Mouse (Mus musculus): Measurements from ENCODE around the gene Gatd1. TPM values are rescaled to one million over a fixed set of nuclear protein-coding genes. Genes with fewer than 3 reads are reported as not detected.

Gatd1 gene
- polyA plus RNA-seq, 1 experiment from 2014 or later = 34.0 TPM

DNA sequence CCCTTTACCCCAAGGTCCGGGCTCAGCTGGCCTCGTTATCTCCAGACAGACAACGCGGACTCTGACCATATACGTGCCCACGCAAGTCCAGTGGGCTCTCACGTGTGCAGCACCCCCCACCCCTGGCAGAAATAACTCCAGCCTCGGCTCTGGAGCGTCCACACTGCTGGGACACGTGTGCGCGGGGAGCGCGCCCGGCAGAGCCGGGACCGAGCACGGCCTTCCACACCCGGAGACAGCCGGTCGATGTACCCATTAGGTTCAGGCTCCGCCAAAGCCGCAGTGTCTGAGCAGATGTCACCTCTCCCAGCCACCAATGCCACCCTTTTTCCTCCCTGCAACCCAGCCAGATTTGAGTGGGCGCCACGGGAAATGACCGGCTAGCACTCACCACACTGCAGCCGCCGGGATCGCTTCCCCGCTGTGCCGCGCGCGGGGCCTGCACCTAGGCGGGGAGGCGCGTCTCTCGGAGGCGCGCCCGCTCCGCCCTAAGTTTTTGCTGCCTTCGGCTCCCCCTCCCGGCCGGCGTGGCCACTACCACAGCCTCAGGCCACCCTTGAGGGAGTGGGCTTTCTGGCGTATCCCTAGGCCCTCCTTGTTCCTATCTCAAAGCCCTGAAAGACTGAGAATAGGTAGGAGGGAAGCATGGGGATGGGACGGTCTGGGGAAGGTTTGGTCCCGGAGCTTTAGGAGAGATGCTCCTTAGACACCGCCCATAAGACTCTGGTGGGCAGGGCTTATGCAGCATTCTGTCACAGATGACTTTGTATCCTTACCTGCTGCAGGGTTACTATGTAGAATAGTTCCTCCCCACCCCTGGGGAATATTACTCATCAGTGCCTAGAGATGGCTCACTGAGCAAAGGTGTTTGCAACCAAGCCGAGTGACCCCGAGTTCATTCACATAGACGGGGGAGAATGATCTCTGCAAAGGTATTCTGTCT, 23.5 kb upstream of the Gatd1 start, which contains the start of gene Slc25a22:
Gene Slc25a22 (minus strand): TSS at position 715 of the 943 bp plus-strand sequence.
- Histone ChIP-seq H3K27ac (ENCODE audit: low read depth, low read length) (no peak within 1 kb of the TSS; the same call in 1 of the 2 replicates), H3K4me1 (ENCODE audit: control insufficient read depth, insufficient read depth, low read length) (peaks cover 30% of the 10 kb centered on the region), H3K9me3 (ENCODE audit: control insufficient read depth, low read length) (no peaks in the 10 kb centered on the region), H3K9ac (ENCODE audit: low read length) (peak within 1 kb of the TSS; percentile 81), H3K4me2 (peak within 1 kb of the TSS; percentile 87), H3K36me3 (ENCODE audit: control insufficient read depth, insufficient read depth, low read length) (peaks cover 2% of the 10 kb centered on the region; the same call in 1 of the 2 replicates), H3K27me3 (ENCODE audit: control insufficient read depth, insufficient read depth, low read length) (no peaks in the 10 kb centered on the region), H3K4me3 (ENCODE audit: low read depth, low read length) (peak within 1 kb of the TSS; percentile 60)
- WGBS = 6% methylated on average over 53 of the region's 53 CpGs
- ATAC-seq (ENCODE audit: low FRiP score) (peak; percentile 83), DNase-seq (ENCODE audit: low spot score, missing footprints) (peak; percentile 99)

DNA sequence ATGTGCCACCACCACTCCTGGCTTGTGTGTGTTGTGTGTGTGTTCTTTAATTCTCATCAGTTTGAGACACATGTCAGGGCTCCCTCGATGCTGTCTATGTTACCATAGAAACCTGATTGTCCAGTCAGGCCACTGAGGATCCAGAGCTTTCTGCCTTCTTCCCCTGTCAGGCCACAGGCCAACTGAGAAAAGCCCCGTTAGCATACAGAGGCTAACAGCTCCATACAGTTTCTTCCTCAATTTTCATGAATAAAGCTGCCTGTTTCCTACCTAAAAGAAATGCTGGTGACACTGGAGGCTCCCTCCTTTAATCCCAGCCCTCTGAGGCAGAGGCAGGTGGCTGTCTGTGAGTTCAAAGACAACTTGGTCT, 22.6 kb upstream of the Gatd1 start:
- peaks cover 30% of the 10 kb centered on the region for H3K4me1 ChIP-seq (ENCODE audit: control insufficient read depth, insufficient read depth, low read length)
- peaks cover 2% of the 10 kb centered on the region; the same call in 1 of the 2 replicates for H3K36me3 ChIP-seq (ENCODE audit: control insufficient read depth, insufficient read depth, low read length)
- no peaks in the 10 kb centered on the region for H3K27me3 ChIP-seq (ENCODE audit: control insufficient read depth, insufficient read depth, low read length)
- peak overlapping the region; percentile 60 for H3K4me3 ChIP-seq (ENCODE audit: low read depth, low read length)
- peak overlapping the region; percentile 81 for H3K9ac ChIP-seq (ENCODE audit: low read length)
- no peak for DNase-seq (ENCODE audit: low spot score, missing footprints)
- 44% methylated on average over 2 of the region's 2 CpGs for WGBS
- H3K9me3 ChIP-seq (ENCODE audit: control insufficient read depth, low read length) = no peaks in the 10 kb centered on the region
- H3K27ac ChIP-seq (ENCODE audit: low read depth, low read length) = no peak overlapping the region
- H3K4me2 ChIP-seq = peak overlapping the region; percentile 87
- ATAC-seq (ENCODE audit: low FRiP score) = no peak

DNA sequence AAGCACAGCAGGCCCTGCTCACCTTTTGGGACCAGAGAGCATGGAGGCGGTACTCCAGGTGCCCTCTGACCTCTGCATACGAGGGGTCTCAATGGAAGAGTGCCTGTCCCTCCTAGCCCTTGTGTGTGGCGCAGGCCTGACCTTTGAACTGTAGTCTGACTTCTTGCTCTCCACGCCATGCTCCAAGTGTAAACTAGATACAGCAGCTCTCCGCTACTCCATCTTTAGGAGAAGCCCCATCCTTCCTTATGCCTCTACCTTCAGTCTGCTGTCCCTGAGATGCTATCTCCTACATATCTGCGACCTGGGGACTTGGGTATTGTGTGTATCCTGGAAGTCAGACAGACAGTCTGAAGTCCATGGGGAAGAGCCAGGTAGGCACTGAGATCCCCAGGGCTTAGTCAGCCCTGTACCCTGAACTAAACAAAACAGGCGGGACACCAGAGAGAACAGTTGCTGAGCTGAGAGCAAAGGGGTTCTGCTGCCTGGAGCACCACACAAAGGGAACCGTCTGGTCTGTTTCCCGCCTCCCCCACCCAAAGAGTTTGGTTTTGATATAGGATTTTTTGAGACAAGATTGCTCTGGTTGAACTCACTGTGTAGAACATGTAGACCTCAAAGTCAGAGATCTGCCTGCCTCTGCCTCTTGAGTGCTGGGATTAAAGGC, 22.1 kb upstream of the Gatd1 start:
- WGBS = 71% methylated on average over 9 of the region's 9 CpGs
- Histone ChIP-seq H3K36me3 (ENCODE audit: control insufficient read depth, insufficient read depth, low read length) (peaks cover 2% of the 10 kb centered on the region; the same call in 1 of the 2 replicates), H3K9ac (ENCODE audit: low read length) (no peak overlapping the region), H3K4me1 (ENCODE audit: control insufficient read depth, insufficient read depth, low read length) (peaks cover 30% of the 10 kb centered on the region), H3K27me3 (ENCODE audit: control insufficient read depth, insufficient read depth, low read length) (no peaks in the 10 kb centered on the region), H3K9me3 (ENCODE audit: control insufficient read depth, low read length) (no peaks in the 10 kb centered on the region), H3K4me3 (ENCODE audit: low read depth, low read length) (no peak overlapping the region), H3K27ac (ENCODE audit: low read depth, low read length) (no peak overlapping the region), H3K4me2 (no peak overlapping the region)
- no peak for ATAC-seq (ENCODE audit: low FRiP score)
- peak; percentile 69 for DNase-seq (ENCODE audit: low spot score, missing footprints)

DNA sequence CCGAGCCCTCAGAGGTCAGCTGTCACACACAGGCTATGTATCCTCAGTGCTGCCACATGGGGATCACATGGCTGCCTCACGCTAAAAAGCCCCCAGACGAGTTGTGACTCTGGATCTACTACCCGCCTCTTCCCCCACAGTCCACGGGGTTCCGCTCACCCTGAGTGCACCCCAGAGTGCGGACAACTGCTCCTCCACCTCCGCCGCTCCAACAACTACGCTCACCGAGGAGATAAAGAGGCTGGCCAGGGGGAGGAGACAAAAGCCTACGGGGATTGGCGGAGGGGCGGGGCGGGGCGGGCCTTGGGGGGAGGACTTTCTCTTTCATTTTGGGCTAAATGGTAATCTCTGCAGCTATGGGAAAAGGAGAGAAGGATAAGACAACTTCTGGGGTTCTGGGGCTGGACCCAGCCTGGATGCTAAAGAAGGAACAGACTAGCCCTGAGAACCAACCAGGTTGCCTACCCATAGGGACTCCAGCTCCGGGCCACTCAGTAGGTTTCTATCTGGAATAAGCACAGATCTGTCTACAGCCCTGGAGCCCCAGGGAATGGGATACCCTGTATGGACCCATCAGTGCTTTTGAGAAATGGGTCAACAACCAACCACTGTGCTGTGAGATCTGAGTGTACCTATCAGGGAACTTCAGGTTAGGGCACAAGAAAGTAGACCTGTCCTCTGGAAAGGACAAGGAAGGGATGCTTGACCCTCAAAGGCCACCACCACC, 21.4 kb upstream of the Gatd1 start:
- H3K27ac ChIP-seq (ENCODE audit: low read depth, low read length) = peak overlapping the region; percentile 33
- peaks cover 30% of the 10 kb centered on the region for H3K4me1 ChIP-seq (ENCODE audit: control insufficient read depth, insufficient read depth, low read length)
- WGBS = 4% methylated on average over 17 of the region's 17 CpGs
- no peaks in the 10 kb centered on the region for H3K9me3 ChIP-seq (ENCODE audit: control insufficient read depth, low read length)
- peak overlapping the region; percentile 77 for H3K4me2 ChIP-seq
- H3K36me3 ChIP-seq (ENCODE audit: control insufficient read depth, insufficient read depth, low read length) = peaks cover 2% of the 10 kb centered on the region; the same call in 1 of the 2 replicates
- H3K4me3 ChIP-seq (ENCODE audit: low read depth, low read length) = peak overlapping the region; percentile 41
- H3K27me3 ChIP-seq (ENCODE audit: control insufficient read depth, insufficient read depth, low read length) = no peaks in the 10 kb centered on the region
- ATAC-seq (ENCODE audit: low FRiP score) = peak; percentile 33
- peak overlapping the region; percentile 70 for H3K9ac ChIP-seq (ENCODE audit: low read length)
- peak; percentile 90 for DNase-seq (ENCODE audit: low spot score, missing footprints)

DNA sequence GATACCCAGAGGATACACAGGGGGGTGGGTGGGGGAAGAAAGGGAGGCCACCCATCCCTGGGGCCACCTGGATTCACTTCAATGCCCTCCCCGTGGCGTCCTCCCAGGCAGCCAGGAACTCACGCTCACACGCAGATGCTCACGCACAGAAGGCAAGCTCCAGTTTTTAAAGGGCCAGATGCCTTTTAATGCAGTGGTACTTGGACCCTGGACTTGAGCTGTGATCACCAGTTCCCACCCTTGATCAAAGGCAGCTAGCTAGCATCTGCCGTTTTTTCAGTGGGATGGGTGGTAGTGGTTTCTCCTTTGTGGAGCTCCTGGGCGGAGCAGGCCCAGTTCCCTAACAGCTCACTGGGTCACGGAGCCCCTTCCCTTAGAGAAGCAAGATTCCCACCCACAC, 20.5 kb upstream of the Gatd1 start:
- Histone ChIP-seq H3K27me3 (ENCODE audit: control insufficient read depth, insufficient read depth, low read length) (no peaks in the 10 kb centered on the region), H3K4me2 (peak overlapping the region; percentile 77), H3K9ac (ENCODE audit: low read length) (peak overlapping the region; percentile 70), H3K27ac (ENCODE audit: low read depth, low read length) (peak overlapping the region; percentile 33), H3K4me3 (ENCODE audit: low read depth, low read length) (peak overlapping the region; percentile 41), H3K4me1 (ENCODE audit: control insufficient read depth, insufficient read depth, low read length) (peaks cover 34% of the 10 kb centered on the region), H3K36me3 (ENCODE audit: control insufficient read depth, insufficient read depth, low read length) (no peaks in the 10 kb centered on the region; the same call in 1 of the 2 replicates), H3K9me3 (ENCODE audit: control insufficient read depth, low read length) (no peaks in the 10 kb centered on the region)
- WGBS = 15% methylated on average over 8 of the region's 8 CpGs
- DNase-seq (ENCODE audit: low spot score, missing footprints) (peak; percentile 94), ATAC-seq (ENCODE audit: low FRiP score) (no peak)

DNA sequence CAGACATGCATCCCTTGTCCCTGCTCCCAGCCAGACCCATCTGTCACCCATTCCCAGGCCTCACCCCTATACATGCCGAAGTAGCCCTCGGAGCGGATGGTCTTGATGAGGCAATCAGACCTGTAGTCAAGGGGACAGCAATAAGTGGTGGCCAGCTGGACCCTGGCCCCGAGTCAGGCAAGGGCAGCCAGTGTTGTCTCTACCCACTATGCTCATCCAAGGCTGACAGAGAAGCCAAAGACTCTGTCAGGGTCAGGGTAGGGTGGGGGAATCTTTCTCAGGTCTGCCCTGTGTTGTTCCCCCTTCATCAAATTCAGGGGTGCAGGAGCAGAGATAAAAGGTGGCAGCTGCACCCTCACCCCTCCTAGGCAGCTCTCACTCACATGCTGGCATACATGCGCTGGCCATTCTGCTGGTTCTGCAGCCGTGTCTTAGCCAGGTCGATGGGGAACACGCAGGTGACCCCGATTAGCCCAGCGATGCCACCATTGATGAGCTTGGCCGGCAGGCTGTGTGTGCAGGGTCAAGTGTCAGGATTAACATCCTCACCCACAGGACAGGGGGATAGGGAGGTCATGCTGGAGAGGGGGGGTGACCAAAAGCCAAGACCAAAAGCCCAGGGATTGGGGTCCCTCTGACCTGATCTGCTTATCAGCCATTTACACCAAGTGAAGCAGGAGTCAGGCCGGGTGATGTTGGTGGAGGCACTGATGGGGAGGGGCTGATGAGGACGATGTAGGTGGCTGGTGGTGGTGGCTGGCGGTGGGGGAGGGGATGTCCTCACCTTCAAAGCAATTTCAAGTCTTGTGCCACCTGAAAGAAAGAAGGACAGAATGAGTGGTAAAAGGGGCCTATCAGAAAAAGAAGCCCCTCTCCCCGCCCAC, 19.8 kb upstream of the Gatd1 start:
- 68% methylated on average over 15 of the region's 15 CpGs for WGBS
- H3K36me3 ChIP-seq (ENCODE audit: control insufficient read depth, insufficient read depth, low read length) = no peaks in the 10 kb centered on the region; the same call in 1 of the 2 replicates
- H3K9me3 ChIP-seq (ENCODE audit: control insufficient read depth, low read length) = no peaks in the 10 kb centered on the region
- no peak overlapping the region for H3K27ac ChIP-seq (ENCODE audit: low read depth, low read length)
- ATAC-seq (ENCODE audit: low FRiP score) (no peak), DNase-seq (ENCODE audit: low spot score, missing footprints) (no peak)
- H3K27me3 ChIP-seq (ENCODE audit: control insufficient read depth, insufficient read depth, low read length) = no peaks in the 10 kb centered on the region
- H3K9ac ChIP-seq (ENCODE audit: low read length) = peak overlapping the region; percentile 70
- peak overlapping the region; percentile 77 for H3K4me2 ChIP-seq
- H3K4me3 ChIP-seq (ENCODE audit: low read depth, low read length) = peak overlapping the region; percentile 41
- peaks cover 40% of the 10 kb centered on the region for H3K4me1 ChIP-seq (ENCODE audit: control insufficient read depth, insufficient read depth, low read length)

DNA sequence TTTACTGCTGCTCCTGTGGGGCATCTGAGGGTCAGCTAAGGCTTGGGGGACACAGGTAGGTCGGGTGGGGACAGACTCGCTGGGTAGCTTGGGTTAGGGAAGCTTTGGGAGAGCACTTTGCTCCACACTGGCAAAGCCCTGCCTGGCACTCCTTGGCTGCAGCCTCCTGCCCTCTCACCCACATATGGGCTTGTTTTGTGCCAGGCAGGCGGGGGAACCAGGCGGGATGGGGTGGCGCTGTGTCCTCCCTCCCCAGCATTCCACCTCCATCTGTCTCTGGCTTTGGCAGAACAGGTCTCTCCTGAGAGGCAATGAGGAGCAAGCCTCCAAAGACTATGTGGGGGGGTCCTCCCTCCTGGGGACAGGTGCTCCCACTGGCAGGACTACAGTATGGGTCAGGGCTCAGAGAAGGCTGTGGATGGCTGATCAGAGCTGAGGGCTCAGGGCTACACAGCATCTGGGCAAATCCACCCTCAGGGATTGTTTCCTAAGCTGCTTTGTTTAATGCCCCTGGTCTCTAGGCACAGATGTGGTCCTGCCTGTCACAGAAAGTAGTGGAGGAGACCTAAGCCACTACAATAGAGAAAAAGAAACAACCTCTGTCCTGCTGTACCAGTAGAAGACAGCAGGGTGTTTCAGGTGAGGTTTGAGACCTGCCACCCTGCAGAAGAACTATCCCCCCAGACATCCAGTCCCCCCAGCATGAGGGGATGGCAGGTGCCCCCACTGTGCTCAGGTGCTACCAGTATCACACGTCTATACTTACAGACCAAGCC, 19.0 kb upstream of the Gatd1 start:
- H3K4me2 ChIP-seq = no peak overlapping the region
- H3K9me3 ChIP-seq (ENCODE audit: control insufficient read depth, low read length) = no peaks in the 10 kb centered on the region
- no peaks in the 10 kb centered on the region; the same call in 1 of the 2 replicates for H3K36me3 ChIP-seq (ENCODE audit: control insufficient read depth, insufficient read depth, low read length)
- H3K27ac ChIP-seq (ENCODE audit: low read depth, low read length) = no peak overlapping the region
- no peaks in the 10 kb centered on the region for H3K27me3 ChIP-seq (ENCODE audit: control insufficient read depth, insufficient read depth, low read length)
- 93% methylated on average over 6 of the region's 6 CpGs for WGBS
- peaks cover 42% of the 10 kb centered on the region for H3K4me1 ChIP-seq (ENCODE audit: control insufficient read depth, insufficient read depth, low read length)
- no peak overlapping the region for H3K4me3 ChIP-seq (ENCODE audit: low read depth, low read length)
- H3K9ac ChIP-seq (ENCODE audit: low read length) = peak overlapping the region; percentile 70; the same call in 1 of the 2 replicates
- ATAC-seq (ENCODE audit: low FRiP score) (no peak), DNase-seq (ENCODE audit: low spot score, missing footprints) (peak; percentile 66)
